Mouse (Mus musculus) brain, embryonic 14.5 days (tissue): ENCODE results near the gene Lrrc8c.

Source experiments
- CTCF ChIP-seq: fragments of 200-500 bp; IDR thresholded peaks from 2 replicates; pipeline ENCODE4 v1.5.1; 2012; ENCODE audit warnings: inconsistent platforms, mild to moderate bottlenecking, moderate library complexity, borderline replicate concordance; ENCODE audit not compliant: insufficient read depth, insufficient read length; ENCODE audit errors: extremely low read depth
- POLR2A ChIP-seq: fragments of 200-500 bp; IDR thresholded peaks from 2 replicates; pipeline ENCODE4 v1.6.1; 2012; ENCODE audit warnings: mild to moderate bottlenecking, inconsistent platforms, borderline replicate concordance; ENCODE audit not compliant: poor library complexity, insufficient read depth, insufficient read length, severe bottlenecking; ENCODE audit errors: extremely low read depth

DNA sequence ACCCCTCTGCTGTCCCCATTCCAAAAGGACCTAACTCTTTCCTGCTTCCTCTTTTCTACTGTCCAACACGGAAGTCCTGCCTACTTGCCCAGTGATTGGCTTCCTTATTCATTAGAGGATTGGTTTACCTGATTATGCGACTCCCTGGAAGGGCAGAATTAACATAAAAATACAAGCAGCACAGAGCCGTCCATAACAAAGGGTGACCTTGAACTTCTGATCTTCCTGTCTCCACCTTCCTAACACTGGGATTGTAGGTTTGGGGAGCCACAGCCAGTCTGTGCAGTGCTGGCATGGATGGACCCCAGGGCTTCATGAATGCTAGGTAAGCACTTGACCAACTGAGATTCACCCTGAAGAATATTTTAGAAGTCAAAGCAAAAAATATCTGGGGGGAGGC is 25.9 kb downstream of the Lrrc8c start:
- TF ChIP-seq POLR2A, result no peak
- no peak for TF ChIP-seq CTCF
